Mouse (Mus musculus): Measurements from ENCODE around the gene Habp4. TPM values are rescaled to one million over a fixed set of nuclear protein-coding genes. Genes with fewer than 3 reads are reported as not detected.
A peak's percentile ranks its signal among the peaks of the same experiment; 100 is the strongest.

Gene Habp4
- polyA plus RNA-seq, 1 experiment = 8.3 TPM

DNA sequence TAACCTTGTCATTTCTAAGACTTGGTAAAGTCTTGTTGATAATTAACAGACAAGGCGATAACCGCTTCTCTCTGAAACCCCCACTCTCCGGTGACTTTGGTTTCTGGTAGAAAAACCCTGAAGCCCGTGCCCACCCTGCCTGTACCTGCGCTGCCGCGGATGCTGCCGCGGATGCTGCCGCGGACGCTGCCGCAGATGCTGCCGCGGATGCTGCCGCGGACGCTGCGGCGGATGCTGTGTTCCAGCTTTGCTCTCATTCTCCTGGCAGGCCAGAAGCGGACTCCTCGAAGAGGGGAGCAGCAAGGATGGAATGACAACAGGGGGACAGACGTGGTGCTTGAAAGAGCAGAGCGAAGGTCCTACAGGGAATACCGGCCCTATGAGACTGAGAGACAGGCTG is 8.1 kb downstream of the Habp4 start:
- Histone ChIP-seq H3K36me3 (ENCODE audit: control insufficient read depth, insufficient read depth, low read length) (no peaks in the 10 kb centered on the region), H3K27ac (ENCODE audit: insufficient read depth, low read length) (no peak overlapping the region), H3K27me3 (ENCODE audit: control insufficient read depth, insufficient read depth, low read length) (no peaks in the 10 kb centered on the region), H3K4me3 (ENCODE audit: extremely low read depth, insufficient read depth, insufficient read length) (no peak overlapping the region), H3K4me1 (ENCODE audit: control insufficient read depth, insufficient read depth, insufficient read length) (no peaks in the 10 kb centered on the region)
- DNase-seq (ENCODE audit: low read depth in 1 of 2, low spot score in 2 of 2) = no peak
- 99% methylated on average over 25 of the region's 25 CpGs for WGBS
- TF ChIP-seq CTCF (IDR thresholded peaks at IDR 0.05; ENCODE audit: extremely low read depth, insufficient read depth, insufficient read length, insufficient replicate concordance) = no peak
- TF ChIP-seq POLR2A (IDR thresholded peaks at IDR 0.05; ENCODE audit: low read depth, low read length) = no peak

- Histone ChIP-seq H3K36me3 (ENCODE audit: control insufficient read depth, insufficient read depth, low read length) (no peaks in the 10 kb centered on the region), H3K4me1 (ENCODE audit: control insufficient read depth, insufficient read depth, insufficient read length) (no peaks in the 10 kb centered on the region), H3K4me3 (ENCODE audit: extremely low read depth, insufficient read depth, insufficient read length) (no peak overlapping the region), H3K27me3 (ENCODE audit: control insufficient read depth, insufficient read depth, low read length) (no peaks in the 10 kb centered on the region), H3K27ac (ENCODE audit: insufficient read depth, low read length) (no peak overlapping the region)
- WGBS = 92% methylated on average over 7 of the region's 7 CpGs
- no peak for DNase-seq (ENCODE audit: low read depth in 1 of 2, low spot score in 2 of 2)
- TF ChIP-seq POLR2A (IDR thresholded peaks at IDR 0.05; ENCODE audit: low read depth, low read length) = no peak
- TF ChIP-seq CTCF (IDR thresholded peaks at IDR 0.05; ENCODE audit: extremely low read depth, insufficient read depth, insufficient read length, insufficient replicate concordance) = no peak
These were observed 16.4 kb downstream of the Habp4 start for GRCm38 (mm10) chr13:64178000-64178399.

DNA sequence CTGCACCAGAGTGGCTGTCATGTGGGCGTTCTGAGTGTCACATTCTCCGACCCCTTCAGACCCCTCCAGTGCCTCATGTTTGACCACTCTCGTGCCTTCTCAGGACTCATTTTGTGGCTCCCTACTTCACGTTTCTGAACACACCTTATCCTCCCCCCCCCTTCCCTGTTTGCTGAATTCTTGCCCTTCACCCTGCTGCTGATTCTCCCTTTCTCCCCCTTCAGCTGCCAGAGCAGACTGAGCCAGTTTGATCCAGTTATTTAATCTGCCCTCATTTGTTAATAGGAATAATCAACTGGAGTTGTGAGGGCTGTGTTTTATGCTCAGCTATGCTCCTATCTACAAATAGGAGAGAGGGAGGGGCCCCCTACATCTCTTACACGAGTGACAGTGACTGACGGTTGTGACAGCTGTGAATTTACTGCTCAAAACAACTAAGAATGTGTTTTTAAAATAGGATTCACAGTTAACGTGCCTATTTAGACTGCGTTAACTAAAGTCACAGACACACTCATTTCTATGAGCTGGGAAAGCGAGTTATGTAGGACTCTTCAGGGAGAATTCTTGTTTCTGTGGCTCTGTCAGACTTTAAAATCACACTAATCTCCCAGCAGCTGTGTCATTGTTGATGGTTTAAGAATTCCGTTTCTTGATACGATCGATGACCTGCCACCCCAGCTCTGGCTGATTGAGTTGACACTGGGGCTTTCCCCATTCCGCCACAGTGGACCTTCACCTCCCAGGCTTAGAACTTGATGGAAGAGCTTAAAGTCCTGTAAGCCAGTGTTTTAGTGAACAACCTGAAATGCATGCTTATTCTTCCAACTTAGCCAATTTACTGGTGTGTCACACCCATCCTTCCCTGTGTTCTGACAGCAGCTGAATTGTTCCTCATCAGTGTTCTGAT is 17.4 kb downstream of the Habp4 start:
- no peaks in the 10 kb centered on the region for H3K36me3 ChIP-seq (ENCODE audit: control insufficient read depth, insufficient read depth, low read length)
- H3K4me3 ChIP-seq (ENCODE audit: extremely low read depth, insufficient read depth, insufficient read length) = no peak overlapping the region
- WGBS = 90% methylated on average over 13 of the region's 13 CpGs
- no peak for DNase-seq (ENCODE audit: low read depth in 1 of 2, low spot score in 2 of 2)
- no peak overlapping the region for H3K27ac ChIP-seq (ENCODE audit: insufficient read depth, low read length)
- no peaks in the 10 kb centered on the region for H3K4me1 ChIP-seq (ENCODE audit: control insufficient read depth, insufficient read depth, insufficient read length)
- TF ChIP-seq POLR2A (IDR thresholded peaks at IDR 0.05; ENCODE audit: low read depth, low read length) (no peak), CTCF (IDR thresholded peaks at IDR 0.05; ENCODE audit: extremely low read depth, insufficient read depth, insufficient read length, insufficient replicate concordance) (no peak)
- H3K27me3 ChIP-seq (ENCODE audit: control insufficient read depth, insufficient read depth, low read length) = no peaks in the 10 kb centered on the region

GRCm38 (mm10) chr13:64180300-64180699 is 18.7 kb downstream of the Habp4 start:
- 75% methylated on average over 4 of the region's 4 CpGs for WGBS
- Histone ChIP-seq H3K4me3 (ENCODE audit: extremely low read depth, insufficient read depth, insufficient read length) (no peak overlapping the region), H3K27ac (ENCODE audit: insufficient read depth, low read length) (no peak overlapping the region), H3K27me3 (ENCODE audit: control insufficient read depth, insufficient read depth, low read length) (no peaks in the 10 kb centered on the region), H3K36me3 (ENCODE audit: control insufficient read depth, insufficient read depth, low read length) (0 out of 2 replicates have a peak, but pooled peaks cover 1% of the 10 kb centered on the region), H3K4me1 (ENCODE audit: control insufficient read depth, insufficient read depth, insufficient read length) (no peaks in the 10 kb centered on the region)
- TF ChIP-seq CTCF (IDR thresholded peaks at IDR 0.05; ENCODE audit: extremely low read depth, insufficient read depth, insufficient read length, insufficient replicate concordance) (no peak), POLR2A (IDR thresholded peaks at IDR 0.05; ENCODE audit: low read depth, low read length) (no peak)
- no peak for DNase-seq (ENCODE audit: low read depth in 1 of 2, low spot score in 2 of 2)

GRCm38 (mm10) chr13:64180888-64181287 is 19.3 kb downstream of the Habp4 start:
- peak; percentile 15 to 45 for DNase-seq (ENCODE audit: low read depth in 1 of 2, low spot score in 2 of 2)
- Histone ChIP-seq H3K27ac (ENCODE audit: insufficient read depth, low read length) (no peak overlapping the region), H3K36me3 (ENCODE audit: control insufficient read depth, insufficient read depth, low read length) (0 out of 2 replicates have a peak, but pooled peaks cover 1% of the 10 kb centered on the region), H3K27me3 (ENCODE audit: control insufficient read depth, insufficient read depth, low read length) (no peaks in the 10 kb centered on the region), H3K4me3 (ENCODE audit: extremely low read depth, insufficient read depth, insufficient read length) (no peak overlapping the region), H3K4me1 (ENCODE audit: control insufficient read depth, insufficient read depth, insufficient read length) (no peaks in the 10 kb centered on the region)
- 75% methylated on average over 3 of the region's 3 CpGs for WGBS
- TF ChIP-seq CTCF (IDR thresholded peaks at IDR 0.05; ENCODE audit: extremely low read depth, insufficient read depth, insufficient read length, insufficient replicate concordance) = no peak
- TF ChIP-seq POLR2A (IDR thresholded peaks at IDR 0.05; ENCODE audit: low read depth, low read length) = no peak

- Histone ChIP-seq H3K4me3 (ENCODE audit: extremely low read depth, insufficient read depth, insufficient read length) (no peak overlapping the region), H3K27ac (ENCODE audit: insufficient read depth, low read length) (no peak overlapping the region), H3K27me3 (ENCODE audit: control insufficient read depth, insufficient read depth, low read length) (no peaks in the 10 kb centered on the region), H3K36me3 (ENCODE audit: control insufficient read depth, insufficient read depth, low read length) (0 out of 2 replicates have a peak, but pooled peaks cover 1% of the 10 kb centered on the region), H3K4me1 (ENCODE audit: control insufficient read depth, insufficient read depth, insufficient read length) (no peaks in the 10 kb centered on the region)
- 91% methylated on average over 2 of the region's 2 CpGs for WGBS
- TF ChIP-seq CTCF (IDR thresholded peaks at IDR 0.05; ENCODE audit: extremely low read depth, insufficient read depth, insufficient read length, insufficient replicate concordance) = no peak
- TF ChIP-seq POLR2A (IDR thresholded peaks at IDR 0.05; ENCODE audit: low read depth, low read length) = no peak
- DNase-seq (ENCODE audit: low read depth in 1 of 2, low spot score in 2 of 2) = no peak
These were observed 20.5 kb downstream of the Habp4 start for GRCm38 (mm10) chr13:64182091-64182490.

- H3K4me1 ChIP-seq (ENCODE audit: control insufficient read depth, insufficient read depth, insufficient read length) = 0 out of 2 replicates have a peak, but pooled peaks cover 2% of the 10 kb centered on the region
- H3K4me3 ChIP-seq (ENCODE audit: extremely low read depth, insufficient read depth, insufficient read length) = no peak overlapping the region
- TF ChIP-seq POLR2A (IDR thresholded peaks at IDR 0.05; ENCODE audit: low read depth, low read length) = no peak
- no peak for TF ChIP-seq CTCF (IDR thresholded peaks at IDR 0.05; ENCODE audit: extremely low read depth, insufficient read depth, insufficient read length, insufficient replicate concordance)
- H3K27ac ChIP-seq (ENCODE audit: insufficient read depth, low read length) = no peak overlapping the region
- DNase-seq (ENCODE audit: low read depth in 1 of 2, low spot score in 2 of 2) = no peak
- H3K36me3 ChIP-seq (ENCODE audit: control insufficient read depth, insufficient read depth, low read length) = 0 out of 2 replicates have a peak, but pooled peaks cover 1% of the 10 kb centered on the region
- 84% methylated on average over 4 of the region's 4 CpGs for WGBS
- H3K27me3 ChIP-seq (ENCODE audit: control insufficient read depth, insufficient read depth, low read length) = no peaks in the 10 kb centered on the region
These were observed 22.0 kb downstream of the Habp4 start for GRCm38 (mm10) chr13:64183583-64183982.

Measured in spleen, adult 2 months (tissue).